Mouse (Mus musculus) ES-E14 (cell line): ENCODE measurements around the gene Tango2. TPM values are rescaled to one million over a fixed set of nuclear protein-coding genes. Genes with fewer than 3 reads are reported as not detected.
A peak's percentile ranks its signal among the peaks of the same experiment; 100 is the strongest.

Experiments used
- DNase-seq: peaks from one replicate; pipeline ENCODE4 v3.0.0-alpha.2; 2013; ENCODE audit warnings: low read depth, low spot score
- H3K27ac ChIP-seq: 2 replicates; pipeline ENCODE4 v1.5.1; 2012; ENCODE audit warnings: low read depth, mild to moderate bottlenecking, low read length, moderate library complexity, mixed read lengths; ENCODE audit not compliant: poor library complexity, insufficient read depth, severe bottlenecking
- H3K36me3 ChIP-seq: 2 replicates; pipeline ENCODE4 v1.6.1; 2012; ENCODE audit warnings: mild to moderate bottlenecking, low read length, moderate library complexity, mixed read lengths; ENCODE audit not compliant: control insufficient read depth, poor library complexity, insufficient read depth, severe bottlenecking
- H3K4me1 ChIP-seq, 2 experiments: fragments of 150-350 bp in 1 of 2; sonication (generic) in 1 of 2; 2 replicates each; pipeline ENCODE4 v1.6.1; 2012; ENCODE audit warnings: low read length in 2 of 2, mild to moderate bottlenecking in 1 of 2, mixed read lengths in 1 of 2; ENCODE audit not compliant: control insufficient read depth in 2 of 2, insufficient read depth in 2 of 2, poor library complexity in 1 of 2
- H3K4me3 ChIP-seq, 2 experiments: fragments of 150-350 bp in 1 of 2; sonication (generic) in 1 of 2; 2 replicates each; pipeline ENCODE4 v1.5.1; 2012; ENCODE audit warnings: low read length in 2 of 2, low read depth in 1 of 2, mild to moderate bottlenecking in 1 of 2, mixed read lengths in 1 of 2; ENCODE audit not compliant: insufficient read depth in 1 of 2, poor library complexity in 1 of 2, severe bottlenecking in 1 of 2
- H3K9ac ChIP-seq: 2 replicates; pipeline ENCODE4 v1.6.1; 2012; ENCODE audit warnings: low read depth, mild to moderate bottlenecking, low read length, mixed read lengths; ENCODE audit not compliant: poor library complexity, insufficient read depth, severe bottlenecking
- H3K9me3 ChIP-seq: fragments of 150-350 bp; sonication (generic); 2 replicates; pipeline ENCODE4 v1.6.1; 2012; ENCODE audit warnings: low read depth, mild to moderate bottlenecking, low read length; ENCODE audit not compliant: control insufficient read depth, insufficient read depth
- CHD2 ChIP-seq: IDR thresholded peaks from 2 replicates; pipeline ENCODE4 v1.6.1; 2014; ENCODE audit warnings: mild to moderate bottlenecking, low read depth, low read length, inconsistent platforms
- HCFC1 ChIP-seq: IDR thresholded peaks from 2 replicates; pipeline ENCODE4 v1.6.1; 2012; ENCODE audit warnings: low read length, inconsistent platforms, borderline replicate concordance; ENCODE audit not compliant: insufficient read depth
- MAFK ChIP-seq: IDR thresholded peaks from 2 replicates; pipeline ENCODE4 v1.6.1; 2014; ENCODE audit warnings: mild to moderate bottlenecking, low read depth, low read length, inconsistent platforms; ENCODE audit not compliant: insufficient read depth
- ZC3H11A ChIP-seq: IDR thresholded peaks from 2 replicates; pipeline ENCODE4 v1.6.1; 2012; ENCODE audit warnings: low read depth, mild to moderate bottlenecking, inconsistent platforms, low read length, borderline replicate concordance
- ZNF384 ChIP-seq: IDR thresholded peaks from 2 replicates; pipeline ENCODE4 v1.6.1; 2012; ENCODE audit warnings: low read depth, low read length, inconsistent platforms
- in situ Hi-C, 2 experiments: fragments of 600-800 bp; cut with MboI; formaldehyde crosslinking; loops; one replicate each; pipeline ENCODE4 v1.15.1; 2025; ENCODE audit warnings: low sequenced_read_pairs in 2 of 2, inconsistent platforms in 1 of 2; ENCODE audit not compliant: unreplicated experiment in 2 of 2
- total RNA-seq: library from RNA; depleted of rRNA; stranded (reverse); fragments of 300-350 nt; gene quantifications from 2 replicates; pipeline ENCODE4 v1.2.3, GENCODE M21; 2012

Tango2 gene
- total RNA-seq, 1 experiment: 10.0 TPM

GRCm38 (mm10) chr16:18343778-18344177 is 4.1 kb downstream of the Tango2 start:
- in situ Hi-C loops: no loop called here
- DNase-seq: peak; percentile 89
- H3K36me3 ChIP-seq: no peaks in the 10 kb centered on the region
- H3K4me1 ChIP-seq: peaks cover 2 to 11% of the 10 kb centered on the region in 2 experiments; a peak in 2 of 4 replicates
- no peaks in the 10 kb centered on the region for H3K9me3 ChIP-seq
- no peak overlapping the region for H3K27ac ChIP-seq
- TF ChIP-seq CHD2 (no peak), ZNF384 (no peak), MAFK (no peak)
- H3K9ac ChIP-seq: peak overlapping the region; percentile 65
- H3K4me3 ChIP-seq: peak overlapping the region; percentile 70 to 84

- Histone ChIP-seq H3K9ac (peak overlapping the region; percentile 65), H3K27ac (no peak overlapping the region), H3K9me3 (no peaks in the 10 kb centered on the region), H3K36me3 (no peaks in the 10 kb centered on the region), H3K4me3 (peak overlapping the region; percentile 70 to 84), H3K4me1 (peaks cover 2 to 11% of the 10 kb centered on the region in 2 experiments; a peak in 2 of 4 replicates)
- TF ChIP-seq ZC3H11A (no peak), MAFK (no peak), CHD2 (no peak), ZNF384 (no peak), HCFC1 (no peak)
- in situ Hi-C loops: no loop called here
- no peak for DNase-seq
Observed at GRCm38 (mm10) chr16:18342650-18343570, 5.0 kb downstream of the Tango2 start.

- Histone ChIP-seq H3K9ac (no peak overlapping the region), H3K9me3 (no peaks in the 10 kb centered on the region), H3K4me1 (peaks cover 2 to 10% of the 10 kb centered on the region in 2 experiments; a peak in 2 of 4 replicates), H3K27ac (no peak overlapping the region), H3K36me3 (no peaks in the 10 kb centered on the region), H3K4me3 (no peak overlapping the region)
- no peak for DNase-seq
- in situ Hi-C loops: no loop called here
- TF ChIP-seq HCFC1: no peak
- TF ChIP-seq ZNF384: no peak
- TF ChIP-seq CHD2: no peak
- no peak for TF ChIP-seq ZC3H11A
- TF ChIP-seq MAFK: no peak
Observed at GRCm38 (mm10) chr16:18342076-18342475, 5.8 kb downstream of the Tango2 start.

- H3K9ac ChIP-seq: no peak overlapping the region
- H3K27ac ChIP-seq: no peak overlapping the region
- TF ChIP-seq HCFC1: no peak
- TF ChIP-seq ZNF384: no peak
- TF ChIP-seq ZC3H11A: no peak
- TF ChIP-seq CHD2: no peak
- no peak for TF ChIP-seq MAFK
- H3K4me1 ChIP-seq: peaks cover 2 to 9% of the 10 kb centered on the region in 2 experiments; a peak in 2 of 4 replicates
- no peak for DNase-seq
- H3K36me3 ChIP-seq: no peaks in the 10 kb centered on the region
- H3K4me3 ChIP-seq: no peak overlapping the region
- no peaks in the 10 kb centered on the region for H3K9me3 ChIP-seq
- in situ Hi-C loops: no loop called here
Observed at GRCm38 (mm10) chr16:18341605-18342004, 6.3 kb downstream of the Tango2 start.

DNA sequence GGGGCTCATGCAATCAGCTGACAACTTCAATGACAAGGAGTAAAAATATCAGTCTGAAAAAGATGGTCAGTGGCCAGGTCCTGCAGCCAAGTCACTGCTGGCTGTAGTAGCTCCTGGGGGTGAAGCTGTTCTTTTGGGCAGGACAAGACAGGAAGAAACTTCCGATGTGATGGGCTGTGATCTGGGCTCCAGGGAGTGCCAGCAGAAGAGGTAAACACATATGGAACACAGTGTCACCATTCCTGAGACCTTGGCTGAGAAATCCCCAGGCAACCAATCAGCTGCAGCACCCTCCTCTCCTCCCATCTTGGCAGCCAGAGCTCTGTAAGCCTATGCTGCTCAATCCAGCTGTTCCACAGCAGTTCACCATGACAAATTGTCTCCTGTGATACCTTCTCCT is 8.0 kb downstream of the Tango2 start:
- in situ Hi-C loops: no loop called here

More for the DNA sequence above, 8.0 kb downstream of the Tango2 start:
- DNase-seq: no peak
- no peak for TF ChIP-seq ZC3H11A
- TF ChIP-seq CHD2: no peak
- no peak for TF ChIP-seq HCFC1
- no peak for TF ChIP-seq MAFK
- no peak for TF ChIP-seq ZNF384
- Histone ChIP-seq H3K4me1 (peaks cover 2 to 7% of the 10 kb centered on the region in 2 experiments; a peak in 2 of 4 replicates), H3K36me3 (no peaks in the 10 kb centered on the region), H3K9ac (no peak overlapping the region), H3K4me3 (no peak overlapping the region), H3K27ac (no peak overlapping the region), H3K9me3 (no peaks in the 10 kb centered on the region)
